Mouse (Mus musculus) common myeloid progenitor, adult 5-6 weeks (primary cell): ENCODE measurements around the gene Hivep2. TPM values are rescaled to one million over a fixed set of nuclear protein-coding genes. Genes with fewer than 3 reads are reported as not detected.

Source experiments
- ATAC-seq: replicated peaks from 2 replicates; pipeline ENCODE4 v1.8.0; 2016; ENCODE audit warnings: low read depth, mild to moderate bottlenecking, moderate TSS enrichment, inconsistent platforms; ENCODE audit not compliant: poor library complexity, severe bottlenecking
- total RNA-seq: library from RNA; stranded (forward); fragments of 200-1000, 187-1606 nt; gene quantifications from 2 replicates; pipeline ENCODE4 v1.2.3, GENCODE M21; 2017

The Hivep2 gene
- total RNA-seq, 1 experiment from 2014 or later, result 1.8 TPM

DNA sequence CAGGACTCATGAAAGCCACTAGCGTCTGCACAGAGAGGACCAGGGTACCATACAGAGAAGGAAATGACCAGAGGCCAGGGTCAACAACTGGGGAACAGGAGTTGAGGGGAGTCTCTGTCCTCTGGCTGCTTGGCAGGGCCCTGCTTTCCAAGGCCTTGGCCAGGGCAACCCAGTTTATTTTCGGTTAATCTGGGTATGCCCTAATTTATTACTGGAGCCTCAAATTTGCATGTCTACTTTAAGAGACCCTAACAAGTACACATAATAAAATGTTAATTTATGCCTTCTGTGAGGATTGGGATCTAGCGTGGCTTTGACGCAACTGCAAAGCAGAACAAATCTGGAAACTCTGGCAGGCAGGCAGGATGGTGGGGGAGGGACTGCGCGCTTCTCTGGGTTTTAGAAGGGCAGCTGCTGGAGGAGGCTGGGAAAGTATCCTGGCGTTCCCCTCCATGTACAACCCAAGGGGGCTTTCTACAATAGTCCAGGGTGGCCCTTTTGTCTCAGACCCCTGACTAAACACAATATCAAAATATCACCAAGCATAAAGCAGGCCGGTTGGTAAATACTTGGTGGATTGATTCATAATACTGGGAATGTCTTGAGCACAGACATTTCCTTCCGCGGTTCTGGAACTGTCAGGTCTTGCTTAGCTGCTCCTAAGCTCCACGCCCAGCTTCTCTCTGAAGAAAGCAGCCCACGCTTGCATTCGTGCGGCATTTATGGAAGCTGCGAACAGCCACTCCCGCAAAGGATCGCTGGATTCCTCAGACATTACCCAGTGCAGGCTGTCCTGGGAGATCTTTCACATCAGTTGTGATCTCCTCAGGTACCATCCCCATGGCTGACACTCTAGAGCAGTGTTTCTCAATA is 230.1 kb downstream of the Hivep2 start:
- ATAC-seq, result no peak

DNA sequence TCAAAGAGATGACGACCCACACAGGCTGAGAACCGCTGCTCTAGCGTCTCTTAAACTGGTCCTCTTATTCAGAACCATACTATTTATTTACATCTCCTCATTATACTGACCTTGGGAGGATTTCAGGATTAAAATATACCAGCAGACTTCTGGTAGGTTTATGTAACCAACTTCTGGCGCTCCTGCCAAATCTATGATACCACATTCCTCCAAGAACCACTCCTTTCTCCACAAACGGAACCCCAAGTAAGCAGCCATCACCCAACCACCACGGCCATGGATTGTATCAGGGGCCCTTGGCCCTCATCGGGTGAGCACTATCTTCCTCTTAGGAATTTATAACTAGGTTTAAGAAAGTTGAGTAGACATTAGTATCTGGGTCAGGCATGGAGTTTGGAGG is 230.9 kb downstream of the Hivep2 start:
- ATAC-seq, result no peak

DNA sequence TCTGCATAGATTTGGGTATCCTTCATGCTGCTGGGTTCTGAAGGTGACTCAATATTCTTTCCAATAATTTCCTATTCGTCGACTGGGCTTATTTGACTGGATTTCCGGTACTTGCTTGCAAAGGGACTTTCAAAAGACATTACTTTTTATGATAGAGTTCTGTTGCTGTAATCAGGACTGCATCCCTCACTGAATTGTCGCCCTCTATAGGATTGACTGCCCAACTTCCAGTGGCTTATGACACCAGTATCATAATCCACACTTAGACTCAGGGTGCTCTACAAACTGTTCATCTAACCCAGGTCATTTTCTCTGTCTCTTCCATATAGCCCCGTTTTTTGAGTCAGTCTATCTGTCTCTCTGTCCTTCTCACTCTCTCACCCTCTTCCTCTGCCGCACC is 231.4 kb downstream of the Hivep2 start:
- peak; percentile 77 for ATAC-seq

DNA sequence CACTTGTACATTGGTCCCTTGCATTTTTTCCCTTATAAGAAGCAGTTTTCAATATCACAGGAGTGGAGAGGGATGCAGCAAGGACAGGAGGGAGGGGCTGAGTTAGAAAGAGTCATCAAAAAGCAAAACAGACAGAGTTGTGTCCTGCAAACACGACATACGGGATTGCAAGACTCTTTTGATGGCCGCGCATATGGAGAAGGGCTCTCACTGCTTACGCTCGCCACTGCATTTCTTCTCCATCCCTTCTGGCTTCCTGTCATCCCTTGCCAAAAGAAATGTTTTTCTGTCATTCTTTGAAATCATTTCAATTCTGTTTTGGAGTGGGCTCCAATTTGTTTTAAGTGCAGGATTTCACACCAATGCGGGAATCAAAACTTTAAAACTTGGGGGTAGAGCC is 233.5 kb downstream of the Hivep2 start:
- no peak for ATAC-seq

DNA sequence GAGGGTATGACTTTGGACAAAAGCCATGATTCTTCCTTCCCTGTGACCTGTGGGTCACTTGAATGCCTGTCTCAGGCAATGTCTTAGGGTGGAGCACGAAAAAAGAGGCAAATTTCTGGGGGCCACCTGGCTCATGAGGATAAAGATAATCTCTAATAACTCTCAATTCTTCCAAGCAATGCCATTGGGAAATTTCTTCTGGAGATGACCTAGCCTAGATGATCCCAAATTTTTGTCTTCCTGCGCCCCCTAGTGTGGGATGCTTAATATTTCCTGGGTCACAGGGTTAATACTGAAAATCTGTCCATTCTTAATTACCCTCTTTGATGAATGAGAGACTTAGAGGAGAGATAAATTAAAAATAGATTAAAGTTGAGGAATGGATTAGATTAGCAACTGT is 234.4 kb downstream of the Hivep2 start:
- no peak for ATAC-seq

Other genes starting within 250 kb of the Hivep2 start
- 20.9 and 21.6 TPM in 2 replicates for gene Aig1, start 97.1 kb upstream of the Hivep2 start, total RNA-seq